Comparison of ENCODE assay signal across 8 mouse cellular contexts in genomic region chr11:97658751-97659266, GRCm38 (mm10). TPM values are rescaled to one million over a fixed set of nuclear protein-coding genes. Genes with fewer than 3 reads are reported as not detected.
DNase-seq lines count a peak whose midpoint lies in the region; ATAC-seq and TF ChIP-seq lines count a peak whose summit lies in the region.

No protein-coding gene starts in this region.

- TF ChIP-seq CTCF in liver, postnatal 0 days (IDR thresholded peaks at IDR 0.05; ENCODE audit: low read depth): no peak

- H3K9me3 ChIP-seq in hindbrain, embryonic 10.5 days: no peaks in the 10 kb centered on the region
- no peaks in the 10 kb centered on the region for H3K9me3 ChIP-seq in hindbrain, embryonic 11.5 days (ENCODE audit: control insufficient read depth, low read length)
- H3K9me3 ChIP-seq in ES-E14 (ENCODE audit: control insufficient read depth, insufficient read depth, low read depth, low read length): no peaks in the 10 kb centered on the region
- H3K9me3 ChIP-seq in forebrain, embryonic 14.5 days (replicated peaks; ENCODE audit: control insufficient read depth, low read length): no peaks in the 10 kb centered on the region
- H3K9me3 ChIP-seq in liver, postnatal 0 days (ENCODE audit: low read length): no peaks in the 10 kb centered on the region

- TF ChIP-seq EP300 in liver, postnatal 0 days (IDR thresholded peaks at IDR 0.05; ENCODE audit: low read depth): no peak

- no peak for ATAC-seq in hindbrain, embryonic 11.5 days (ENCODE audit: low FRiP score)
- no peak for ATAC-seq in forebrain, embryonic 14.5 days
- ATAC-seq in liver, postnatal 0 days: no peak

- in situ Hi-C loops in ES-E14 (cut with MboI; ENCODE audit: low sequenced_read_pairs in 2 of 2, unreplicated experiment in 2 of 2): no loop called here

- H3K9ac ChIP-seq in hindbrain, embryonic 11.5 days (ENCODE audit: low read depth, low read length): no peak overlapping the region
- H3K9ac ChIP-seq in ES-E14 (ENCODE audit: insufficient read depth, low read depth, low read length, poor library complexity, severe bottlenecking): peak overlapping the region; percentile 98
- no peak overlapping the region; the same call in 1 of the 2 replicates for H3K9ac ChIP-seq in forebrain, embryonic 14.5 days (ENCODE audit: low read length)
- no peak overlapping the region for H3K9ac ChIP-seq in liver, postnatal 0 days (replicated peaks)

- H3K27ac ChIP-seq in hindbrain, embryonic 10.5 days: no peak overlapping the region
- no peak overlapping the region for H3K27ac ChIP-seq in hindbrain, embryonic 11.5 days (ENCODE audit: low read depth, low read length)
- peak overlapping the region; percentile 100; the same call in 1 of the 2 replicates for H3K27ac ChIP-seq in ES-E14 (ENCODE audit: insufficient read depth, low read depth, low read length, poor library complexity, severe bottlenecking)
- no peak overlapping the region for H3K27ac ChIP-seq in forebrain, embryonic 14.5 days (ENCODE audit: low read depth, low read length)
- peak overlapping the region; percentile 90 for H3K27ac ChIP-seq in liver, postnatal 0 days (ENCODE audit: low read depth)

- peaks cover 38% of the 10 kb centered on the region for H3K27me3 ChIP-seq in hindbrain, embryonic 10.5 days (ENCODE audit: insufficient read depth, poor library complexity, severe bottlenecking)
- H3K27me3 ChIP-seq in hindbrain, embryonic 11.5 days (ENCODE audit: control insufficient read depth, insufficient read depth, low read length): peaks cover 18% of the 10 kb centered on the region
- peaks cover 17% of the 10 kb centered on the region for H3K27me3 ChIP-seq in forebrain, embryonic 14.5 days (replicated peaks; ENCODE audit: control insufficient read depth, insufficient read depth, low read length)
- H3K27me3 ChIP-seq in liver, postnatal 0 days (ENCODE audit: insufficient read depth, low read length): peaks cover 27% of the 10 kb centered on the region

- 74% methylated on average over 11 of the region's 11 CpGs for WGBS in hindbrain, embryonic 10.5 days
- 62% methylated on average over 11 of the region's 11 CpGs for WGBS in hindbrain, embryonic 11.5 days
- WGBS in forebrain, embryonic 14.5 days: 71% methylated on average over 11 of the region's 11 CpGs
- 43% methylated on average over 11 of the region's 11 CpGs for WGBS in liver, postnatal 0 days (ENCODE audit: insufficient replicate concordance)

- H3K4me3 ChIP-seq in hindbrain, embryonic 10.5 days: peak overlapping the region; percentile 96
- H3K4me3 ChIP-seq in hindbrain, embryonic 11.5 days (ENCODE audit: low read depth, low read length): no peak overlapping the region
- peak overlapping the region; percentile 89 to 96 for H3K4me3 ChIP-seq in ES-E14 (ENCODE audit: insufficient read depth in 1 of 2, low read depth in 1 of 2, low read length in 2 of 2, poor library complexity in 1 of 2, severe bottlenecking in 1 of 2)
- no peak overlapping the region for H3K4me3 ChIP-seq in forebrain, embryonic 14.5 days (ENCODE audit: low read depth, low read length)
- H3K4me3 ChIP-seq in liver, postnatal 0 days (ENCODE audit: low read depth, low read length): peak overlapping the region; percentile 69; the same call in 1 of the 2 replicates

- H3K4me2 ChIP-seq in hindbrain, embryonic 11.5 days (replicated peaks; ENCODE audit: low read depth, low read length): no peak overlapping the region
- peak overlapping the region; percentile 79; the same call in 1 of the 2 replicates for H3K4me2 ChIP-seq in forebrain, embryonic 14.5 days (ENCODE audit: low read length)
- H3K4me2 ChIP-seq in liver, postnatal 0 days (ENCODE audit: low read depth, low read length): peak overlapping the region; percentile 84

- no peak for DNase-seq in hindbrain, embryonic 10.5 days (ENCODE audit: low spot score)
- no peak for DNase-seq in hindbrain, embryonic 11.5 days (ENCODE audit: low spot score)
- no peak for DNase-seq in ES-E14 (ENCODE audit: low read depth, low spot score)
- DNase-seq in forebrain, embryonic 14.5 days (ENCODE audit: low spot score): no peak
- no peak for DNase-seq in liver, postnatal 0 days
- DNase-seq in frontal cortex, postnatal 36 days (ENCODE audit: low spot score in 2 of 2): no peak
- DNase-seq in left cerebral cortex, adult 8-10 months (ENCODE audit: low spot score in 2 of 2): no peak
- DNase-seq in left cerebral cortex, postnatal 4 days: no peak

- H3K36me3 ChIP-seq in hindbrain, embryonic 10.5 days: no peaks in the 10 kb centered on the region
- H3K36me3 ChIP-seq in hindbrain, embryonic 11.5 days (ENCODE audit: control insufficient read depth, insufficient read depth, low read length): no peaks in the 10 kb centered on the region
- H3K36me3 ChIP-seq in ES-E14 (ENCODE audit: control insufficient read depth, insufficient read depth, low read length, poor library complexity, severe bottlenecking): peaks cover 3% of the 10 kb centered on the region; the same call in 1 of the 2 replicates
- no peaks in the 10 kb centered on the region for H3K36me3 ChIP-seq in forebrain, embryonic 14.5 days (ENCODE audit: control insufficient read depth, insufficient read depth, low read length)
- H3K36me3 ChIP-seq in liver, postnatal 0 days (replicated peaks; ENCODE audit: insufficient read depth, low read length): no peaks in the 10 kb centered on the region

- H3K4me1 ChIP-seq in hindbrain, embryonic 10.5 days (replicated peaks): peaks cover 58% of the 10 kb centered on the region
- peaks cover 13% of the 10 kb centered on the region for H3K4me1 ChIP-seq in hindbrain, embryonic 11.5 days (replicated peaks; ENCODE audit: control insufficient read depth, insufficient read depth, low read length)
- H3K4me1 ChIP-seq in ES-E14 (ENCODE audit: control insufficient read depth in 2 of 2, insufficient read depth in 2 of 2, low read length in 2 of 2, poor library complexity in 1 of 2): peaks cover 12 to 16% of the 10 kb centered on the region in 2 experiments
- H3K4me1 ChIP-seq in forebrain, embryonic 14.5 days (ENCODE audit: control insufficient read depth, insufficient read depth, low read length): peaks cover 21% of the 10 kb centered on the region
- H3K4me1 ChIP-seq in liver, postnatal 0 days (ENCODE audit: insufficient read depth): peaks cover 29% of the 10 kb centered on the region

- intact Hi-C loops in left cerebral cortex, postnatal 4 days (cut with DNase I): no loop called here

TF ChIP-seq in ES-E14, 5 proteins besides CTCF, POLR2A, EP300 and RAD21:
- TF ChIP-seq HCFC1 (IDR thresholded peaks at IDR 0.05; ENCODE audit: borderline replicate concordance, insufficient read depth, low read length) (no peak), CHD2 (IDR thresholded peaks at IDR 0.05; ENCODE audit: low read depth, low read length) (no peak), MAFK (IDR thresholded peaks at IDR 0.05; ENCODE audit: insufficient read depth, low read depth, low read length) (no peak), ZNF384 (IDR thresholded peaks at IDR 0.05; ENCODE audit: low read depth, low read length) (no peak), ZC3H11A (IDR thresholded peaks at IDR 0.05; ENCODE audit: borderline replicate concordance, low read depth, low read length) (no peak)

RNA-seq across cellular contexts. Expression of gene Mllt6, which starts 4.4 kb away (rescaled TPM):
- 2.1 and 2.2 TPM in 2 replicates for polyA plus RNA-seq in hindbrain, embryonic 10.5 days (2016; fragmentation: Nextera tagmentation; extraction: Ambion mirVana)
- 4.1 and 4.2 TPM in 2 replicates for polyA plus RNA-seq in hindbrain, embryonic 11.5 days (2014; fragmentation: Nextera tagmentation; extraction: Ambion mirVana)
- 113 and 142 TPM in 2 replicates for total RNA-seq in ES-E14 (2012; rRNA removed)
- polyA plus RNA-seq in forebrain, embryonic 14.5 days (2014; fragmentation: Nextera tagmentation; extraction: Ambion mirVana): 5.0 and 5.9 TPM in 2 replicates
- polyA plus RNA-seq in liver, postnatal 0 days (2015; fragmentation: Nextera tagmentation; extraction: Ambion mirVana): 0.32 and 0.38 TPM in 2 replicates
- total RNA-seq in left cerebral cortex, adult 8-10 months (2022): 100 to 1,000 TPM; 141 to 184 (median 161) TPM
- total RNA-seq in left cerebral cortex, postnatal 4 days (2021): 10 to 100 TPM; 60.2 to 67.1 TPM

RNA-seq across cellular contexts. Expression of gene Cisd3, which starts 26.8 kb away (rescaled TPM):
- polyA plus RNA-seq in hindbrain, embryonic 10.5 days (2016; fragmentation: Nextera tagmentation; extraction: Ambion mirVana): 18.3 and 24.0 TPM in 2 replicates
- 11.8 and 14.8 TPM in 2 replicates for polyA plus RNA-seq in hindbrain, embryonic 11.5 days (2014; fragmentation: Nextera tagmentation; extraction: Ambion mirVana)
- 49.9 and 66.0 TPM in 2 replicates for total RNA-seq in ES-E14 (2012; rRNA removed)
- 17.3 and 19.5 TPM in 2 replicates for polyA plus RNA-seq in forebrain, embryonic 14.5 days (2014; fragmentation: Nextera tagmentation; extraction: Ambion mirVana)
- 54.6 and 63.7 TPM in 2 replicates for polyA plus RNA-seq in liver, postnatal 0 days (2015; fragmentation: Nextera tagmentation; extraction: Ambion mirVana)
- total RNA-seq in left cerebral cortex, adult 8-10 months (2022): 10 to 100 TPM; 44.0 to 61.2 (median 54.6) TPM
- total RNA-seq in left cerebral cortex, postnatal 4 days (2021): 10 to 100 TPM; 25.8 to 28.5 TPM

RNA-seq across cellular contexts. Expression of gene Epop, which starts 29.3 kb away (rescaled TPM):
- 13.4 and 14.3 TPM in 2 replicates for polyA plus RNA-seq in hindbrain, embryonic 10.5 days (2016; fragmentation: Nextera tagmentation; extraction: Ambion mirVana)
- 5.7 and 9.1 TPM in 2 replicates for polyA plus RNA-seq in hindbrain, embryonic 11.5 days (2014; fragmentation: Nextera tagmentation; extraction: Ambion mirVana)
- 100 and 109 TPM in 2 replicates for total RNA-seq in ES-E14 (2012; rRNA removed)
- 2.5 and 3.3 TPM in 2 replicates for polyA plus RNA-seq in forebrain, embryonic 14.5 days (2014; fragmentation: Nextera tagmentation; extraction: Ambion mirVana)
- 1.1 and 1.6 TPM in 2 replicates for polyA plus RNA-seq in liver, postnatal 0 days (2015; fragmentation: Nextera tagmentation; extraction: Ambion mirVana)
- 10 to 100 TPM; 65.6 to 80.8 (median 72.9) TPM for total RNA-seq in left cerebral cortex, adult 8-10 months (2022)
- 1 to 10 TPM; 5.6 to 6.3 TPM for total RNA-seq in left cerebral cortex, postnatal 4 days (2021)

RNA-seq across cellular contexts. Expression of gene Pcgf2, which starts 41.5 kb away (rescaled TPM):
- 15.6 and 17.0 TPM in 2 replicates for polyA plus RNA-seq in hindbrain, embryonic 10.5 days (2016; fragmentation: Nextera tagmentation; extraction: Ambion mirVana)
- polyA plus RNA-seq in hindbrain, embryonic 11.5 days (2014; fragmentation: Nextera tagmentation; extraction: Ambion mirVana): 16.9 and 18.6 TPM in 2 replicates
- 20.1 and 28.4 TPM in 2 replicates for total RNA-seq in ES-E14 (2012; rRNA removed)
- 17.6 and 21.9 TPM in 2 replicates for polyA plus RNA-seq in forebrain, embryonic 14.5 days (2014; fragmentation: Nextera tagmentation; extraction: Ambion mirVana)
- 1.9 TPM in 2 replicates for polyA plus RNA-seq in liver, postnatal 0 days (2015; fragmentation: Nextera tagmentation; extraction: Ambion mirVana)
- total RNA-seq in left cerebral cortex, adult 8-10 months (2022): 10 to 100 TPM; 35.3 to 39.6 (median 37.6) TPM
- total RNA-seq in left cerebral cortex, postnatal 4 days (2021): 100 to 1,000 TPM; 100 to 104 TPM

RNA-seq across cellular contexts. Expression of gene Psmb3, which starts 44.4 kb away (rescaled TPM):
- polyA plus RNA-seq in hindbrain, embryonic 10.5 days (2016; fragmentation: Nextera tagmentation; extraction: Ambion mirVana): 642 and 643 TPM in 2 replicates
- 468 and 507 TPM in 2 replicates for polyA plus RNA-seq in hindbrain, embryonic 11.5 days (2014; fragmentation: Nextera tagmentation; extraction: Ambion mirVana)
- 522 and 677 TPM in 2 replicates for total RNA-seq in ES-E14 (2012; rRNA removed)
- 530 and 674 TPM in 2 replicates for polyA plus RNA-seq in forebrain, embryonic 14.5 days (2014; fragmentation: Nextera tagmentation; extraction: Ambion mirVana)
- 244 and 267 TPM in 2 replicates for polyA plus RNA-seq in liver, postnatal 0 days (2015; fragmentation: Nextera tagmentation; extraction: Ambion mirVana)
- total RNA-seq in left cerebral cortex, adult 8-10 months (2022): 100 to 1,000 TPM; 117 to 140 (median 132) TPM
- total RNA-seq in left cerebral cortex, postnatal 4 days (2021): 100 to 1,000 TPM; 168 to 172 TPM

Comparison
In these comparisons a context has a peak if more than half of its experiments do, and no peak if none do; other contexts are left out.
1. H3K4me3 ChIP-seq: peak in hindbrain, embryonic 10.5 days (single experiment), ES-E14 (2 of 2) and liver, postnatal 0 days (single experiment); none in hindbrain, embryonic 11.5 days (single experiment) and forebrain, embryonic 14.5 days (single experiment).
2. H3K27ac ChIP-seq: peak in ES-E14 (single experiment) and liver, postnatal 0 days (single experiment); none in hindbrain, embryonic 10.5 days (single experiment), hindbrain, embryonic 11.5 days (single experiment) and forebrain, embryonic 14.5 days (single experiment).